Mouse (Mus musculus): ENCODE data around the gene Arpc2. TPM values are rescaled to one million over a fixed set of nuclear protein-coding genes. Genes with fewer than 3 reads are reported as not detected.
A peak's percentile ranks its signal among the peaks of the same experiment; 100 is the strongest.

Gene Arpc2
- polyA plus RNA-seq (2015; fragmentation: Nextera tagmentation; extraction: Ambion mirVana): 406 and 413 TPM in 2 replicates

DNA sequence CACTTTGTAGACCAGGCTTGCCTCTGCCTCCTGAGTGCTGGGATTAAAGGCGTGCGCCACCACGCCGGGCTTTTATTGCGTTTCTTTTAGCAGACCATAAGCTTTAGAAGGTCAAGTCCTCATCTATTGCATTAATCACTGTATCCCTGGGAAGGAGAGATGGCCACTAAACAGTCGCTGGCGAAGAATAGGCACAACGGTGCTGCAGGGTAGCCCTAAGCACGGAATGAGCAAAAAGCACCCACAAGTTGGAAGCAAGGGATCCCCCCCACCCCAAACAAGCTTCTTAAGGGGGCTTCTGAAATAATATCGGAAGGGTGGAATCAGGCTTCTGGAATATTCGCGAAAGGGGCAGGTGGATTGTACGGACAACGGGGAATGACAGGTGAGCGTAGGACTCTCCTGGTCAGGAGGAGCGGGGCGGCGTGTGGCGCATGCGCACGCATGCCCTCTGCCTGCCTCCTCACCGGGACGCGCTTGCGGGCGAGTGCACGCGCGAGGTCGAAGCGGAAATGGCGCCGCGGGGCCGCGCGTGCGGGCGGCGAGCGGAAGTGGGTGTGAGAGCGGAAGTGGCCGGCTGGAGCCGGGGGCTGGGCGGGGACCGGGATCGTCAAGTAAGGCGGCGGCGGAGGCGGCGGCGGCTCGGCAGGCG lies at the start of gene Arpc2:
Arpc2 (plus strand) TSS at position 147 of the 652 bp plus-strand sequence.
- peak; percentile 90 for ATAC-seq (replicated peaks; ENCODE audit: insufficient number of reproducible peaks, insufficient read depth, low FRiP score, low read depth)
- no peaks in the 10 kb centered on the region for H3K36me3 ChIP-seq
- WGBS: 2% methylated on average over 48 of the region's 55 CpGs
- peak within 1 kb of the TSS; percentile 99 for H3K9ac ChIP-seq
- no peaks in the 10 kb centered on the region for H3K27me3 ChIP-seq
- H3K27ac ChIP-seq: peak within 1 kb of the TSS; percentile 97
- H3K4me2 ChIP-seq: peak within 1 kb of the TSS; percentile 83
- peaks cover 37% of the 10 kb centered on the region for H3K4me1 ChIP-seq (replicated peaks)
- no peaks in the 10 kb centered on the region for H3K9me3 ChIP-seq (replicated peaks)
- peak within 1 kb of the TSS; percentile 87 for H3K4me3 ChIP-seq

DNA sequence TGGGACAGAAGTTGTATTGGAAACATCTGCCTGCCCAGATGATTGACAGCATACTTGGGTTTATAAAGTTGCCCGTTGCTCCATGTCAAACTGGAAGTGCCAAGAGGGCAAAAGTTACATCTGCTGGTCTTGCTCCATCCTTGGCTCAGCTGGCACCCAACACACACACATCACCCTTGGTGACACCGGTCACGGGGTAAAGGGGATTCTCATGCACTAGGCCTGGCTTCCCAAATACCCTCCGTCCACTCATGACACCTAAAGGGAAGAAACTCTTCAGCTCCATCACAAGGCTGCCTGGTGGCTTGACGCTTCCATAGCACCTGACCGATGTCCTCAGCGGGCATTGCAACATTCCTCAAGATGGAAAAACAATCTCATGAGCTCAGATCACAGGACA lies 45.4 kb upstream of the Arpc2 start:
- Histone ChIP-seq H3K4me1 (replicated peaks) (no peaks in the 10 kb centered on the region), H3K4me2 (no peak overlapping the region), H3K27ac (no peak overlapping the region), H3K36me3 (no peaks in the 10 kb centered on the region), H3K27me3 (no peaks in the 10 kb centered on the region), H3K9me3 (replicated peaks) (no peaks in the 10 kb centered on the region), H3K9ac (no peak overlapping the region), H3K4me3 (no peak overlapping the region)
- 84% methylated on average over 7 of the region's 7 CpGs for WGBS
- ATAC-seq (replicated peaks; ENCODE audit: insufficient number of reproducible peaks, insufficient read depth, low FRiP score, low read depth): no peak

DNA sequence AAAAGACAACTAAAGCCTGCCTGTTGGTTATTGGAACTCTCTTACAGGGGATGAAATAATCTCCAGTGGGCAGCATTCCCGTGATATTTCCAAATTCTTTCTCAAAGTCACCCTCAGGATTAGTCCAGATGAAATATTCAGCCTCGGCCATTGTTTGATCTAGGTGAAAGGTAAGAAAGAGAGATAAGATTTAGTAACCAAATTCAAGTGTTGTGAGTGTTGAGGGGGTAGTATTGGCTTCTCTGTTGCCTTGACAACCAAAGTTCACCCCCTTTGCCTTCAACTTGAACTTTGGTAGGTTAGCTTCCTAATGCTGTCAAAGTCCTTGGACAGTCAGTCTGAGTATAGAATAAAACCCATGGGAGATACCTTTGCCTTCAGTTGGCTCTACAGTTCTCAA lies 43.2 kb upstream of the Arpc2 start:
- WGBS: 72% methylated on average over 2 of the region's 2 CpGs
- Histone ChIP-seq H3K9me3 (replicated peaks) (no peaks in the 10 kb centered on the region), H3K27ac (no peak overlapping the region), H3K4me2 (no peak overlapping the region), H3K4me1 (replicated peaks) (no peaks in the 10 kb centered on the region), H3K9ac (no peak overlapping the region), H3K27me3 (no peaks in the 10 kb centered on the region), H3K4me3 (no peak overlapping the region), H3K36me3 (no peaks in the 10 kb centered on the region)
- ATAC-seq (replicated peaks; ENCODE audit: insufficient number of reproducible peaks, insufficient read depth, low FRiP score, low read depth): no peak

DNA sequence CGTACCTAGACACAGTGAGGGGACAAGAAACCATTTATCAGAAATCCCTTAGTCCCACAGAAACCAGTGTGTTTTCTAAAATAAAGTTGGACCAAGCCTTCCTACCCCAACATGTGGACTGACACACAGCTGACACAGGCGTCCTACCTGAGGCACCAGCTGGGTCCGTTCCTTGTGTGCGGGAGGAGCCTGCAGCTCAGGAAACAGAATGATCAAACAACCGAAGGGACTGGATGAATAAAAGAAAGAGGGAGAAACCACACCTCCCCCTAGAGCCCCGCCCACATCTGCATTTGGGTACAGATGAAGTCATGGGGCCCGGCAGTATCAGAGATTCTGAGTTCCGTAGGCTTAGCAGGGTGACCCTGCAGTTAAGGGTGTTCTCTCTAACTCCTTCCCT lies 41.4 kb upstream of the Arpc2 start, which contains the start of gene Cxcr1:
Cxcr1 (minus strand) TSS at position 187 of the 400 bp plus-strand sequence.
- ATAC-seq (replicated peaks; ENCODE audit: insufficient number of reproducible peaks, insufficient read depth, low FRiP score, low read depth): no peak
- H3K9ac ChIP-seq: no peak within 1 kb of the TSS
- no peaks in the 10 kb centered on the region for H3K27me3 ChIP-seq
- 62% methylated on average over 8 of the region's 8 CpGs for WGBS
- H3K9me3 ChIP-seq (replicated peaks): no peaks in the 10 kb centered on the region
- no peak within 1 kb of the TSS for H3K4me2 ChIP-seq
- no peak within 1 kb of the TSS for H3K4me3 ChIP-seq
- no peak within 1 kb of the TSS for H3K27ac ChIP-seq
- no peaks in the 10 kb centered on the region for H3K36me3 ChIP-seq
- H3K4me1 ChIP-seq (replicated peaks): no peaks in the 10 kb centered on the region

DNA sequence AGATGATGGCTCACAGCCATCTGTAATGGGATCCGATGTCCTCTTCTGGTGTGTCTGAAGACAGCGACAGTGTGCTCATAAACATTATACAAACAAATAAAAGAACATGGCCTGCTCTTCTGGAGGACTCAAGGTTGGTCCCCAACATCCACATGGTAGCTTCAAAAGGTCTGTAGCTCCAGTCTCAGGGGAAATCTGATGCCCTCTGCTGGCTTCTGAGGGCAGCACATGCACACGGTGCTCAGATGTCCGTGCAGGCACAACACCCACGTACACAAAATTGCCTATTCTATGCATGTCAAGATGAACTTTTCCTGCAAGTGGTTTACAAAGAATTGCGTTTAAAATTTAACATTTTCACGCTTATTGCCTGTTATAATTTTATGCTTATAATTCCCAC lies 39.9 kb upstream of the Arpc2 start:
- no peak for ATAC-seq (replicated peaks; ENCODE audit: insufficient number of reproducible peaks, insufficient read depth, low FRiP score, low read depth)
- no peak overlapping the region for H3K4me2 ChIP-seq

DNA sequence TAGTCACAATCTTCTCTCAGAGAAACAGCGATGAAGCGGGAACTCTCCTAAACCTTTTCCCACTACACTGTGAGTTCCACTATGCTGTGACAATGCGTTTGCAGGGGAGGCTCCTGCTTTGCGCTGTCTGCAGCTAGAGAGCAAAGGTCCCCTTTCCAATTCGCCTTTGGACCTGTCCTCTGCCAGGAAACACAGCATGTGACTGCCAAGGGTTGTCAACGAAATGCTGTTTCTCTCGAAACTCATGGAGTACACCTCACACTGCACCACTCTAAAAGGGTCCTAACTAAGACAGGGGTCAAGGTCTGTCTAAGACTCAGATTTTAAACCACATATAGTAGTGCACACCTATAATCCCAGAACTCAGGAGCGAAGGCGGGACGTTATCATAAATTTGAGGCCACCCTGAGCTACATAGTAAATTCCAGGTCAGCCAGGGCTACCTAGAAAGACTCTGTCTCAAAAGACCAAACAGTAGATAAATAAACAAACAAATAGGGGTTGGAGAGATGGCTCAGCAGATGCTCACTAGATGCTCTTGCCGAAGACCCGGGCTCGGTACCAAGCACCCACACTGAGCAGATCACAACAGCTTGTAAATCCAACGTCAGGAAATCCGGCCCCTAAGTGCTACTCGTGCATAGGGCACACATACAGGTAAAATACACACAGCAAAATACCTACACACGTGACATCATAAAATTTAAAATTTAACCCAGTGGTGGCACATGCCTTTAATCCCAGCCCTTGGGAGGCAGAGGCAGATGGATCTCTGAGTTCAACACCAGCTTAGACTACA lies 39.1 kb upstream of the Arpc2 start:
- no peak overlapping the region for H3K4me3 ChIP-seq
- no peak for ATAC-seq (replicated peaks; ENCODE audit: insufficient number of reproducible peaks, insufficient read depth, low FRiP score, low read depth)
- no peak overlapping the region for H3K9ac ChIP-seq
- no peaks in the 10 kb centered on the region for H3K36me3 ChIP-seq
- no peaks in the 10 kb centered on the region for H3K27me3 ChIP-seq
- no peaks in the 10 kb centered on the region for H3K9me3 ChIP-seq (replicated peaks)
- WGBS: 76% methylated on average over 17 of the region's 17 CpGs
- H3K4me1 ChIP-seq (replicated peaks): no peaks in the 10 kb centered on the region
- H3K27ac ChIP-seq: no peak overlapping the region
- H3K4me2 ChIP-seq: no peak overlapping the region

More for the DNA sequence above, 39.9 kb upstream of the Arpc2 start:
- no peak overlapping the region for H3K4me3 ChIP-seq
- 47% methylated on average over 7 of the region's 7 CpGs for WGBS
- H3K36me3 ChIP-seq: no peaks in the 10 kb centered on the region
- no peaks in the 10 kb centered on the region for H3K9me3 ChIP-seq (replicated peaks)
- H3K4me1 ChIP-seq (replicated peaks): no peaks in the 10 kb centered on the region
- H3K27ac ChIP-seq: no peak overlapping the region
- H3K27me3 ChIP-seq: no peaks in the 10 kb centered on the region
- H3K9ac ChIP-seq: no peak overlapping the region

DNA sequence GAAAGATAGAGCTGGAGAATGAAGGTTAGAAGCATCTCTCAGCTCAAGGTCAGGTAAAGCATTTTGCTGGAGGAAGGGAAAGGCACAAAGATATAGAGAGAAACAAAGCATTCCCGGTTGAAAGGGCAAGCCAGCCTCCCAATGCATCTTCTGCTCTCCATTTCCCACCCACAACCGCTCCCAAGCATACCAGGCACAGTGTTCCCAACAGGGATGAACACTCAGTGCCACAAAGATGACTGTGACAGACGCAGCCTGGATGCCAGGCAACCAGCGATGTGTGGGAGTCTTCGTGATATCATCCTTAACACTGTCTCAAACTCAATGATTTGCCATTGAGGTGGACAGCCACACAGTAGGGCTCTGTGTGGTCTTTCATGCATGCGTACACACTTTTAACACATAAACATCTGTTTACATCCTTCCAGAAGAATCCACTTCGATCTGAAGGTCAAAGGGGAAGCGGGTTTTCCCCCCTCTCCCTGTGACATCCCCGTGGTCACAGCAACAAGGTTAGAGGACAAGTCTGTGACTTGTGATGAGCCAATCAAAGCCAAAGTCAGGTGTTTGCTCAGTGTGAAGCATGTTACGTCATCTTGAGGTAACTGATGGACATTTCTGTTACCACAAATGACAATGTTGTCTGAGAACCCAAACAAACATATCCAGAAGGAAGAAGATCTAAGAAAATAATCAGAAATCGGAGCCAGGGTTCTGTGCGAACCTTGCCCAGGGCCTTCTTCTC lies 38.0 kb upstream of the Arpc2 start:
- no peaks in the 10 kb centered on the region for H3K36me3 ChIP-seq
- ATAC-seq (replicated peaks; ENCODE audit: insufficient number of reproducible peaks, insufficient read depth, low FRiP score, low read depth): no peak
- H3K4me1 ChIP-seq (replicated peaks): no peaks in the 10 kb centered on the region
- H3K27ac ChIP-seq: no peak overlapping the region
- no peak overlapping the region for H3K9ac ChIP-seq
- 79% methylated on average over 12 of the region's 12 CpGs for WGBS
- H3K4me2 ChIP-seq: no peak overlapping the region
- no peaks in the 10 kb centered on the region for H3K9me3 ChIP-seq (replicated peaks)
- no peak overlapping the region for H3K4me3 ChIP-seq
- no peaks in the 10 kb centered on the region for H3K27me3 ChIP-seq

DNA sequence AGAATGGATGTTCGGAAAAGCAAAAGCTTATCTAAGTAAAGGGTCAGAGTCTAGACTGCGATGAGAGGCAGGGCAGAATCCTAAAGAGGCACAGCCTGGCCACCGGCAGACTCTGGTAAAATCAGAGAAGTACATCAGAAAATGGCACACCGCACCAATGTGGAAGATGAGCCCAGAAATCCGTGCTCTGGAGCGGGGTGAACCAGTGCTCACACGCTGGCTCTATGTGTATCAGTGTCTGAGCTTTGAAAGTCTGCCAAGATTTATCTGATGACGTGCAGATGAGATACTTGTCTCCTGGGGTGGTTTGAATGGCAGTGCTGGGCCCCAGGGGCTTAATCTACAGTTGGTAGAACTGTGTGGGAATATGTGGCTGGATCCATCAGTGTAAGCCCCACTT lies 36.8 kb upstream of the Arpc2 start:
- Histone ChIP-seq H3K27ac (no peak overlapping the region), H3K9me3 (replicated peaks) (no peaks in the 10 kb centered on the region), H3K4me3 (no peak overlapping the region), H3K4me1 (replicated peaks) (no peaks in the 10 kb centered on the region), H3K36me3 (no peaks in the 10 kb centered on the region), H3K27me3 (no peaks in the 10 kb centered on the region), H3K9ac (no peak overlapping the region), H3K4me2 (no peak overlapping the region)
- ATAC-seq (replicated peaks; ENCODE audit: insufficient number of reproducible peaks, insufficient read depth, low FRiP score, low read depth): no peak
- WGBS: 60% methylated on average over 8 of the region's 8 CpGs

DNA sequence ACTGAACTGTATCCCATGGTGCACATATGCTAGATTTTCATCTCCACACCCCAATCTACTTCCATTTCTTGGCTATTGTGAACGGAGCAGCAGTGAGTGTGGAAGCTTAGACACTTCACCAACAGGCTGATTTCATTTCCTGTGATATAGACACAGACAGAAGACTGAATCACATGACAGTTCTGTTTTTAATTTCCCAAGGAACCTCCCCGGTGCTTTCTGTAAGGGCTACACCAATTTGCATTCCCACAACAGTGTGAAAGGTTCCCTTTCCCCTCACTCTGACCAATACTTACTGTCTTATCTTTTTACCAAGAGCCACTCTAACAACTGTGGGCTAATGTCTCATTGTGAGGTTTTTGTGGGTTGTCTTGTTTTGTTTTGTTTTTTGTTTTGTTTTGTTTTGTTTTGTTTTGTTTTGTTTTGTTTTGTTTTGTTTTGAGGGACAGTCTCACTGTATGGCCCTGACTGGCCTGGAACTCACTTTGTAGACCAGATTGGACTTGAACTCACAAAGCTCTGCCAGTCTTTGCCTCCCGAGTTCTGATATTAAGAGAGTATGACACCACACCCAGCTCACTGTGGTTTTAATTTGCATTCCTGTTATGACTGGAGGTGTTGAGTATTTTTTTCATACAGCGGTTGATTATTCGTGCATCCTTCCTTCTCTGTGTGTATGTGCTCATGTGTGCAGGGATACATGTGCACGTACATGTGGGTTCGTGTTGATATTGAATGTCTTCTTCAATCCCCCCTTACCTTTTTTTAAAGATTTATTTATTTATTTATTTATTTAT lies 34.6 kb upstream of the Arpc2 start:
- H3K27ac ChIP-seq: no peak overlapping the region
- H3K4me3 ChIP-seq: no peak overlapping the region
- H3K4me2 ChIP-seq: no peak overlapping the region
- H3K36me3 ChIP-seq: no peaks in the 10 kb centered on the region
- H3K4me1 ChIP-seq (replicated peaks): no peaks in the 10 kb centered on the region
- no peaks in the 10 kb centered on the region for H3K9me3 ChIP-seq (replicated peaks)
- no peak overlapping the region for H3K9ac ChIP-seq
- no peak for ATAC-seq (replicated peaks; ENCODE audit: insufficient number of reproducible peaks, insufficient read depth, low FRiP score, low read depth)
- 71% methylated on average over 7 of the region's 7 CpGs for WGBS
- no peaks in the 10 kb centered on the region for H3K27me3 ChIP-seq

DNA sequence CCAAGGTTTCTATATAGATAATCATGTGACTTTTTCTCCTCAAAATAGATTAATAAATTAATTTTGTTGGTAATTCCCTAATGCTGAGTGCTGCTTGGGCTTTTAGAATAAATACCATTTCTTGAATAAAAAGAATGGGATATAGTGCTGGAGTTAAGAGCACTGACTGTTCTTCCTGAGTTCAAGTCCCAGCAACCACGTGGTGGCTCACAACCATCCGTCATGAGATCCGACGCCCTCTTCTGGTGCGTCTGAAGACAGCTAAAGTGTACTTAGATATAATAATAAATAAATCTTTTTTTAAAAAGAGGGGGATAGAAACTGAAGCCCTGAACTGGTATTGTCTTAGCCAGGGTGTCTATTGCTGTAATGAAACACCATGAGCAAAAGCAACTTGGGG lies 32.4 kb upstream of the Arpc2 start:
- Histone ChIP-seq H3K9ac (no peak overlapping the region), H3K9me3 (replicated peaks) (no peaks in the 10 kb centered on the region), H3K4me3 (no peak overlapping the region), H3K4me2 (no peak overlapping the region), H3K36me3 (no peaks in the 10 kb centered on the region), H3K27me3 (no peaks in the 10 kb centered on the region), H3K27ac (no peak overlapping the region), H3K4me1 (replicated peaks) (no peaks in the 10 kb centered on the region)
- no peak for ATAC-seq (replicated peaks; ENCODE audit: insufficient number of reproducible peaks, insufficient read depth, low FRiP score, low read depth)
- 67% methylated on average over 5 of the region's 5 CpGs for WGBS

DNA sequence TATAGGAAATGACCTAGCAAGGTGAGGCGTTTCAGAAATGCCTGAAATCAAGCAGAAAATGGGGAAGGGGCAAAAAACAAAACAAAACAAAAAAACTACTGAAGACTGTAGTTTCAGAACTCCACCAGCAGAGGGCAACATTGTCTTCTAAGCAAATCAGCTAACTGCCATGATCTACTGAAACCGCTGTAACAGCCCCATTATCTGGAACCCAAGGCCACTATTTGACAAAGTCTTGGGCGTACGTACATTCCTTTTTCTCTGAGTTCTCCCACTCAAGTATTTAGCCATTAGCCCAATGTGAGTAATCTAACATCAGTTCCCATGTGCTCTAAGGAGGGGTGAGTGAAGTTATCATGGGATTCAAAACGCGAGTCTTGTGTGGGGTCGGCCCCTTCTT lies 30.0 kb upstream of the Arpc2 start:
- Histone ChIP-seq H3K9me3 (replicated peaks) (no peaks in the 10 kb centered on the region), H3K27ac (no peak overlapping the region), H3K4me1 (replicated peaks) (no peaks in the 10 kb centered on the region), H3K4me3 (no peak overlapping the region), H3K36me3 (no peaks in the 10 kb centered on the region), H3K4me2 (no peak overlapping the region), H3K27me3 (no peaks in the 10 kb centered on the region), H3K9ac (no peak overlapping the region)
- 47% methylated on average over 7 of the region's 7 CpGs for WGBS
- ATAC-seq (replicated peaks; ENCODE audit: insufficient number of reproducible peaks, insufficient read depth, low FRiP score, low read depth): no peak

All from heart, embryonic 15.5 days (tissue).